Mouse (Mus musculus) C2C12 (cell line): ENCODE results near the gene Hist1h4k. TPM values are rescaled to one million over a fixed set of nuclear protein-coding genes. Genes with fewer than 3 reads are reported as not detected.

Source experiments
- H3K27me3 ChIP-seq: one replicate; pipeline ENCODE4 v1.6.1; 2011; ENCODE audit not compliant: control insufficient read depth, insufficient read depth, insufficient read length
- H3K36me3 ChIP-seq: one replicate; pipeline ENCODE4 v1.6.1; 2011; ENCODE audit not compliant: control insufficient read depth, insufficient read depth
- H3K4me3 ChIP-seq: one replicate; pipeline ENCODE4 v1.5.1; 2011; ENCODE audit warnings: mild to moderate bottlenecking, control low read depth; ENCODE audit not compliant: poor library complexity, insufficient read depth, severe bottlenecking
- H3K79me2 ChIP-seq: one replicate; pipeline ENCODE4 v1.6.1; 2011; ENCODE audit not compliant: control insufficient read depth, insufficient read depth
- H3K79me3 ChIP-seq: one replicate; pipeline ENCODE4 v1.6.1; 2011; ENCODE audit warnings: low read depth, control low read depth
- H3ac ChIP-seq: one replicate; pipeline ENCODE3; 2011; ENCODE audit warnings: low read depth; ENCODE audit not compliant: control insufficient read depth, insufficient read length
- CEBPB ChIP-seq: IDR thresholded peaks from one replicate; pipeline ENCODE4 v1.6.1; 2011; ENCODE audit warnings: low read depth, mild to moderate bottlenecking, control low read depth, moderate library complexity
- CTCF ChIP-seq: IDR thresholded peaks from one replicate; pipeline ENCODE4 v1.5.1; 2011; ENCODE audit not compliant: control insufficient read depth, insufficient read depth, insufficient read length
- FOSL1 ChIP-seq: IDR thresholded peaks from one replicate; pipeline ENCODE4 v1.8.0; 2011; ENCODE audit warnings: mild to moderate bottlenecking, low read length; ENCODE audit not compliant: poor library complexity, insufficient read depth, severe bottlenecking
- MAX ChIP-seq: IDR thresholded peaks from one replicate; pipeline ENCODE4 v1.6.1; 2011; ENCODE audit warnings: mild to moderate bottlenecking, control low read depth
- MYOD1 ChIP-seq: IDR thresholded peaks from one replicate; pipeline ENCODE4 v1.6.1; 2011; ENCODE audit warnings: low read depth; ENCODE audit not compliant: control insufficient read depth, insufficient read length
- MYOG ChIP-seq: IDR thresholded peaks from one replicate; pipeline ENCODE4 v1.6.1; 2011; ENCODE audit not compliant: control insufficient read depth, insufficient read length; ENCODE audit errors: extremely low read depth
- USF1 ChIP-seq: IDR thresholded peaks from one replicate; pipeline ENCODE4 v1.6.1; 2011; ENCODE audit warnings: low read depth, mild to moderate bottlenecking, control low read depth, moderate library complexity
- microRNA-seq: library from miRNA; unstranded; fragments of <30 nt; microRNA quantifications from one replicate; pipeline ENCODE4, GENCODE M21; 2019; ENCODE audit warnings: borderline microRNAs expressed
- polyA plus RNA-seq: library from polyadenylated mRNA; unstranded; fragments of >200 nt; fragmentation: generic; extraction: Trizol; gene quantifications from one replicate; pipeline ENCODE4 v1.2.1, GENCODE M21; 2012; ENCODE audit warnings: missing spikeins

Hist1h4k gene
- polyA plus RNA-seq, 1 experiment: 10.3 TPM

DNA sequence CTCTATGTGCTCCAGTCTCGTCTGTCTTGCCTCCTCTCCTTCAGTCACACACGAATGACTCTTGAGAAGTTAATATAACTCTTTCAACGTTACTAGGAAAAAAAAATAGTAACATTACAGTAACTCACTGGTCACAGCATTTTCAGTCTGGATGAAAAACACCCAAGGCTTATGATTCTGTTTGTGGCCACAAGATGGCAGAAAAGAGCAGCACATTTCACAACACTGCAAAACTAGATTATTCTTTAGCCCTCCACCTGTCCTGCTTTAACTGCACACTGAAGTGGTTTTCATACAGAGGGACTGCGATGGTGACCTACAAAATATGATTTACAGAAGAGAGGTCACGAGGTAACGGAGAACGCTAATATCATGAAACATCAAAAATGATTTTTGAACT is 35.6 kb downstream of the Hist1h4k start:
- Histone ChIP-seq H3ac (no peak overlapping the region), H3K36me3 (no peaks in the 10 kb centered on the region), H3K79me2 (no peaks in the 10 kb centered on the region), H3K79me3 (no peaks in the 10 kb centered on the region), H3K4me3 (no peak overlapping the region), H3K27me3 (no peaks in the 10 kb centered on the region)
- TF ChIP-seq MAX (no peak), CTCF (peak; percentile 53), MYOD1 (peak; percentile 15), MYOG (no peak), CEBPB (peak; percentile 91), FOSL1 (no peak), USF1 (no peak)

DNA sequence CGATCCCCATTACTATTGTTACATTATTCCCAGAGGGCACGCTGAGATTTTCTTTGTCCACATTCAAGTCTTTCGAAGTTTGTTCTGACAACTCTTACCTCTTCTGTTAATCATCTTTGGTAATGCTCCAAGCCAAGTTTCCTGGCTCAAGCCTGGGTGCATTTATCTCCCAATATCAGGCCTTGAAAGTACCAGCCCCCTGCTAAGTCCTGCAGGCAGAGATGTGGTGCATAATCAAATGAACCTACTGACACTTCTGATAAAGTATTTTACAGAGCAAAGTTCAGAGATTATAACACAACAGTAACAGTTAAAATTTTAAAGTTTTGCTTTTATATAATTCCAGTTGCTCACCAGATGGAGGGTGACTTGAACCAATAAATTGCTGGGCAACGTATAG is 38.6 kb downstream of the Hist1h4k start:
- no peaks in the 10 kb centered on the region for H3K79me2 ChIP-seq

DNA sequence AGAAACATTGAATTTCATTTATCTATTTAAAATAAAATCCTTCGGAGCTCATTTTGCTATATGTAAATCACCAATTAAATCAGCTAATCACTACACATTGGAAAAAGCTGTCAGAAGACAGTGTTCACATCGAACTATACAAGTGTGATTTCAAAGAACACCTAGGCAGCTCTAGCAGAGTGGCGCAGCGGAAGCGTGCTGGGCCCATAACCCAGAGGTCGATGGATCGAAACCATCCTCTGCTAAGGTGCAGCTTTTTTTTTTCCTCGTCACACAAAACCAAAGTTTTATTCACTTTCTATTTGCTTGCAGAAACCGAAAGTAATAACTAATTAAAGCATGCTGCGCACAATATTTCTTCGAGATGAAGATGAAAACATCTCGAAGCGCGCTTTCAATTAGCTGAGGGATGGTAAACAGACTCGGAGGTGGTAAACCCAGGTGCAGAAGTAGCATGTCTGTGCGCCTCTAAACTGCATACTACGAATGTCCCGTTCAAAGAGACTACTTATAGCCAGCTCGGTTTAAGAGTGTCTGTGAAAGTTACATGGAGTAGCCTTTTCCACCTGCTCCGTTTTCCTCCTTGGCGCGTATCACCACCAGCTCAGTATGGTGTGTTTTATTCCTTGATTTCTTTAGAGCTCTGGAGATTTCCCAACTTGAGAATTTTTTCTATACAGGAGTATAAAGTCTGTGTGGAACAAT is 39.3 kb downstream of the Hist1h4k start:
- Histone ChIP-seq H3K27me3 (no peaks in the 10 kb centered on the region), H3K36me3 (no peaks in the 10 kb centered on the region), H3ac (peak overlapping the region; percentile 20), H3K79me3 (no peaks in the 10 kb centered on the region), H3K79me2 (no peaks in the 10 kb centered on the region), H3K4me3 (peak overlapping the region; percentile 26)
- TF ChIP-seq CTCF: no peak
- TF ChIP-seq MYOD1: no peak
- no peak for TF ChIP-seq MYOG
- no peak for TF ChIP-seq MAX
- no peak for TF ChIP-seq FOSL1
- no peak for TF ChIP-seq CEBPB
- TF ChIP-seq USF1: no peak

More for the DNA sequence above, 38.6 kb downstream of the Hist1h4k start:
- no peaks in the 10 kb centered on the region for H3K36me3 ChIP-seq
- H3K79me3 ChIP-seq: no peaks in the 10 kb centered on the region
- H3K4me3 ChIP-seq: no peak overlapping the region
- TF ChIP-seq USF1: no peak
- TF ChIP-seq CTCF: no peak
- TF ChIP-seq FOSL1: no peak
- no peak for TF ChIP-seq CEBPB
- no peak for TF ChIP-seq MYOD1
- no peak for TF ChIP-seq MYOG
- TF ChIP-seq MAX: no peak
- no peak overlapping the region for H3ac ChIP-seq
- H3K27me3 ChIP-seq: no peaks in the 10 kb centered on the region

DNA sequence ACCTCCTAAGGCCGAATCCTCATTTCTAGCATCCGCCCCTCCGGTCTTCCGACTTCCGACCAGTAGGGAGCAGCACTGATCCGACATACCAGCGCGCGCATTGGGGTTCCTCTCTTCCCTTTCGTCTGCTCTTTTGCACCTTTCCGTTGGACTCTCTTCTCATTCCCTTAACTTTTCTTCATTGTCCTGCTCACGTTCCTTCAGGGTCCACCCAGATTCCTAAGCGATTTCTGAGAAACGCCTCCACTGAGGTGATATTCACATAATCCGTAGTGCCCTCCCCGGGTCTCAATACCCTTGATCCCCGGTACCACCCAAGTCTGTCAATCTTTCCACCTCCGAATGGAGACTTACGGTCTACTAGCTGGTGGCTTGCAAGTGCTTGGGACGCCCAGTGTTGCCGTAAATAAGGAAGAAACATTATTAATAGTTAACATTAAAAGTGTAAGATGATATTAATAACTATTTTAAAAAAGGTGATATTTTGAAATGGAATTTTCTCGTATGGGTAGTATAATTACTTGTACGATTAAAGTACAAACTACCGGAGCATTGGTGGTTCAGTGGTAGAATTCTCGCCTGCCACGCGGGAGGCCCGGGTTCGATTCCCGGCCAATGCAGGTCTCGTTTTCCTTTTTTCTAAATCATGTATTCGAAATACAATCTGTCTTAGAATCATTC is 40.1 kb downstream of the Hist1h4k start:
- Histone ChIP-seq H3ac (peak overlapping the region; percentile 68), H3K36me3 (no peaks in the 10 kb centered on the region), H3K79me3 (no peaks in the 10 kb centered on the region), H3K4me3 (peak overlapping the region; percentile 34), H3K27me3 (no peaks in the 10 kb centered on the region), H3K79me2 (no peaks in the 10 kb centered on the region)
- TF ChIP-seq CEBPB: no peak
- no peak for TF ChIP-seq MYOG
- TF ChIP-seq CTCF: peak; percentile 60
- TF ChIP-seq MAX: no peak

DNA sequence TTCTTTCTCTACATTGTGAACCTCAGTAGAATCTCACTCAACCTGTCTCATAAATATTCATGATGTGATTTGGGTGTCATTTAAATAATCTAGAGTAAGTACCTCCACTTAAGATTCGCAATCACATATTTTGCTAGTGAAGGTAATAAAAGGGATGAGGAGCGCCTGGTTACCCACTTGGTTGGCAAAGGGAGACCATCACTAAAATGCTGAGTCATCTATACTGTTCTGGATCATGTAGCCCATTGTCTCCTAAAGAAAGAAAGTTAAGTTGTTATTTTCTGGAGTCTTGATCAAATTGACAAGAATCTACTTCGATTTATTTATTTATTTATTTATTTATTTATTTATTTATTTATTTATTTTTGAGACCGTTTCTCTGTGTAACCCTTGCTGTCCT is 43.6 kb downstream of the Hist1h4k start:
- no peak for TF ChIP-seq USF1
- no peak for TF ChIP-seq MAX
- TF ChIP-seq MYOD1: no peak
- no peak for TF ChIP-seq MYOG
- no peak for TF ChIP-seq FOSL1
- TF ChIP-seq CTCF: no peak
- no peak for TF ChIP-seq CEBPB
- no peak overlapping the region for H3K4me3 ChIP-seq
- no peaks in the 10 kb centered on the region for H3K79me2 ChIP-seq
- H3K36me3 ChIP-seq: no peaks in the 10 kb centered on the region
- no peaks in the 10 kb centered on the region for H3K27me3 ChIP-seq
- H3ac ChIP-seq: no peak overlapping the region
- no peaks in the 10 kb centered on the region for H3K79me3 ChIP-seq

Small RNA genes within 50 kb of the gene (microRNA-seq; reads per million reads assigned to microRNA genes)
- gene Gm44346: not detected
- 0.16 reads per million for gene Gm44357
- gene Gm44367: not detected
- not detected for gene Gm44454

Other genes with a start within 250 kb of the Hist1h4k start
- gene Gm11273, start 249.1 kb downstream of the Hist1h4k start, polyA plus RNA-seq: 22.1 TPM
- gene Zkscan8, start 219.4 kb downstream of the Hist1h4k start, polyA plus RNA-seq: 0.97 TPM
- gene Olfr1366, start 207.7 kb downstream of the Hist1h4k start, polyA plus RNA-seq: 0.02 TPM
- not detected for gene Olfr1535, start 190.6 kb downstream of the Hist1h4k start, polyA plus RNA-seq
- not detected for gene Olfr1364, start 168.7 kb downstream of the Hist1h4k start, polyA plus RNA-seq
- not detected for gene Olfr1362, start 136.5 kb downstream of the Hist1h4k start, polyA plus RNA-seq
- gene Olfr11, start 108.0 kb downstream of the Hist1h4k start, polyA plus RNA-seq: 0.01 TPM
- gene Olfr1361, start 87.1 kb downstream of the Hist1h4k start, polyA plus RNA-seq: not detected
- not detected for gene Olfr1360, start 73.1 kb downstream of the Hist1h4k start, polyA plus RNA-seq
- gene Olfr1359, start 52.4 kb downstream of the Hist1h4k start, polyA plus RNA-seq: not detected
- gene Hist1h2bl, start 34.4 kb downstream of the Hist1h4k start, polyA plus RNA-seq: 9.1 TPM
- gene Hist1h2ai, start 34.1 kb downstream of the Hist1h4k start, polyA plus RNA-seq: 15.6 TPM
- gene Hist1h3h, start 32.8 kb downstream of the Hist1h4k start, polyA plus RNA-seq: 15.6 TPM
- 3.4 TPM for gene Hist1h2bm, start 28.5 kb downstream of the Hist1h4k start, polyA plus RNA-seq
- gene Hist1h4j, start 15.4 kb downstream of the Hist1h4k start, polyA plus RNA-seq: 2.9 TPM
- 5.9 TPM for gene Hist1h2ak, start 3.3 kb upstream of the Hist1h4k start, polyA plus RNA-seq
- gene Hist1h2bn, start 3.6 kb upstream of the Hist1h4k start, polyA plus RNA-seq: 3.8 TPM
- 1.6 TPM for gene Hist1h1b, start 30.1 kb upstream of the Hist1h4k start, polyA plus RNA-seq
- gene Hist1h3i, start 32.9 kb upstream of the Hist1h4k start, polyA plus RNA-seq: 9.4 TPM
- 18.1 TPM for gene Hist1h2an, start 36.7 kb upstream of the Hist1h4k start, polyA plus RNA-seq
- gene Hist1h2bp, start 37.0 kb upstream of the Hist1h4k start, polyA plus RNA-seq: 2.6 TPM
- 20.3 TPM for gene Hist1h2bq, start 59.7 kb upstream of the Hist1h4k start, polyA plus RNA-seq
- not detected for gene Hist1h2ao, start 60.0 kb upstream of the Hist1h4k start, polyA plus RNA-seq
- not detected for gene Hist1h4m, start 61.2 kb upstream of the Hist1h4k start, polyA plus RNA-seq
- gene Hist1h4n, start 81.7 kb upstream of the Hist1h4k start, polyA plus RNA-seq: 17.3 TPM
- 2,018 TPM for gene Hist1h2ap, start 83.0 kb upstream of the Hist1h4k start, polyA plus RNA-seq
- gene Hist1h2br, start 83.2 kb upstream of the Hist1h4k start, polyA plus RNA-seq: 19.7 TPM
- 1.4 TPM for gene Zfp184, start 194.6 kb upstream of the Hist1h4k start, polyA plus RNA-seq
- gene Pom121l2, start 230.7 kb upstream of the Hist1h4k start, polyA plus RNA-seq: not detected